Mouse (Mus musculus) embryonic facial prominence, embryonic 15.5 days (tissue): ENCODE data around the gene Adcy5. TPM values are rescaled to one million over a fixed set of nuclear protein-coding genes. Genes with fewer than 3 reads are reported as not detected.
A peak's percentile ranks its signal among the peaks of the same experiment; 100 is the strongest.

Experiments used
- ATAC-seq: fragments of 200-750 bp; cut with Nextera tagmentation; 2 replicates; pipeline ENCODE4 v1.8.0; 2017; ENCODE audit warnings: low read depth, moderate TSS enrichment; ENCODE audit not compliant: insufficient number of reproducible peaks, low FRiP score, low TSS enrichment
- H3K27ac ChIP-seq: fragments of 300-500 bp; sonication (generic); replicated peaks from 2 replicates; pipeline ENCODE4 v1.5.1; 2015; ENCODE audit warnings: mild to moderate bottlenecking, inconsistent platforms
- H3K27me3 ChIP-seq: fragments of 300-500 bp; sonication (generic); 2 replicates; pipeline ENCODE4 v1.6.1; 2015; ENCODE audit warnings: inconsistent platforms
- H3K36me3 ChIP-seq: fragments of 300-500 bp; sonication (generic); 2 replicates; pipeline ENCODE4 v1.6.1; 2015; ENCODE audit warnings: mild to moderate bottlenecking, inconsistent platforms
- H3K4me1 ChIP-seq: fragments of 300-500 bp; sonication (generic); 2 replicates; pipeline ENCODE4 v1.6.1; 2015; ENCODE audit warnings: inconsistent platforms
- H3K4me2 ChIP-seq: fragments of 300-500 bp; sonication (generic); replicated peaks from 2 replicates; pipeline ENCODE4 v1.6.1; 2015; ENCODE audit warnings: mild to moderate bottlenecking, inconsistent platforms
- H3K4me3 ChIP-seq: fragments of 300-500 bp; sonication (generic); replicated peaks from 2 replicates; pipeline ENCODE4 v1.5.1; 2015; ENCODE audit warnings: mild to moderate bottlenecking, inconsistent platforms
- H3K9ac ChIP-seq: fragments of 300-500 bp; sonication (generic); 2 replicates; pipeline ENCODE4 v1.6.1; 2015; ENCODE audit warnings: inconsistent platforms
- H3K9me3 ChIP-seq: fragments of 300-500 bp; sonication (generic); replicated peaks from 2 replicates; pipeline ENCODE4 v1.6.1; 2016; ENCODE audit warnings: inconsistent platforms
- WGBS: fragments of 180-500 bp; shearing (Covaris S2); methylation state at CpG from one replicate; pipeline ENCODE4 v1.1.7; 2015; 5-methylcytosine and 5-hydroxymethylcytosine counted together
- polyA plus RNA-seq: library from polyadenylated mRNA; unstranded; fragments of >200 nt; fragmentation: Nextera tagmentation; extraction: Ambion mirVana; gene quantifications from 2 replicates; pipeline ENCODE4 v1.2.1, GENCODE M21; 2015

Gene Adcy5
- polyA plus RNA-seq, 1 experiment from 2014 or later: 3.3 TPM

DNA sequence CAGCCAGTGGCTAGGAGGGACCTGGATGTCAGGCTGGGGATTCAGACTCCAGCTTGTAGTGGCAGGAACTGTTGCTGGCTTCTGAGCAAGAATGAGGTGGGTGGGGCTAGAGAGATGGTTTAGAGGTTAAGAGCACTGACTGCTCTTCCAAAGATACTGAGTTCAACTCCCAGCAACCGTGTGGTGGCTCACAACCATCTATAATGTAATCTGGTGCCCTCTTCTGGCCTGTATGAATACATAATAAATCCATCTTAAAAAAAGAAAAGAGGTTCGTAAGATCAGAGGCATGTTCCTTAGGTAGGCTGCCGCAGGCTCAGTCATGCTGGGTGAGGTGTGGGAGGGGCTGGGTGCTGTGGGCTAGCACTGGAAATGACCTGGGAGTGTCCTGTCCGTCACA is 116.9 kb downstream of the Adcy5 start:
- peaks cover 12% of the 10 kb centered on the region for H3K4me1 ChIP-seq
- H3K27ac ChIP-seq: no peak overlapping the region
- H3K4me3 ChIP-seq: no peak overlapping the region
- ATAC-seq: no peak
- no peak overlapping the region for H3K9ac ChIP-seq
- no peak overlapping the region for H3K4me2 ChIP-seq
- no peaks in the 10 kb centered on the region for H3K36me3 ChIP-seq
- 32% methylated on average over 4 of the region's 4 CpGs for WGBS
- H3K27me3 ChIP-seq: no peaks in the 10 kb centered on the region; the same call in 1 of the 2 replicates
- no peaks in the 10 kb centered on the region for H3K9me3 ChIP-seq

- Histone ChIP-seq H3K9ac (no peak overlapping the region), H3K4me3 (no peak overlapping the region), H3K27me3 (no peaks in the 10 kb centered on the region; the same call in 1 of the 2 replicates), H3K9me3 (no peaks in the 10 kb centered on the region), H3K27ac (0 out of 2 replicates have a peak overlapping the region, but pooled peaks have one; percentile 1), H3K36me3 (no peaks in the 10 kb centered on the region), H3K4me2 (no peak overlapping the region), H3K4me1 (peaks cover 12% of the 10 kb centered on the region)
- no peak for ATAC-seq
- WGBS: 30% methylated on average over 4 of the region's 4 CpGs
Observed at GRCm38 (mm10) chr16:35272417-35272816, 117.7 kb downstream of the Adcy5 start.

DNA sequence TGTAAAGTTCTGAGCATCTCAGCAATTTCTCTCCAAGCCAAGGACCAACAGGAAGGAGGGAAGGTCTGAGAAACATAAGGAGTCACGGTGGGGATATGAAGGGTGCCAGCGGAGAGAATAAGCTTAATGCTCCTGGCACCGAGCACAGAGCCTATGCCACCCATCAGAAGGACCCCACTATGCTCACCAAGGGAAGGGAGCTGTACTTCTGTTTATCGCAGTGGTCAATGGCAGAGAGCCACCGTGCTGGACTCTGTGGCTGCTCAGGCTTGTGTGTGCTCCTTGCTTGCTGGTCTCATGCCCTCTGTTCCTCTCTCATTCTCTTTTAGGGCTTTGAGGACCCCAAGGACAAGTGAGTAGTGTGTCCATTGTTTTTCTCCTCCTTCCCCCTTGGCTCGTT is 123.5 kb downstream of the Adcy5 start:
- Histone ChIP-seq H3K4me2 (no peak overlapping the region), H3K36me3 (no peaks in the 10 kb centered on the region), H3K9ac (no peak overlapping the region), H3K9me3 (no peaks in the 10 kb centered on the region), H3K27ac (no peak overlapping the region), H3K27me3 (no peaks in the 10 kb centered on the region), H3K4me1 (peaks cover 6% of the 10 kb centered on the region), H3K4me3 (no peak overlapping the region)
- WGBS: 76% methylated on average over 6 of the region's 6 CpGs
- no peak for ATAC-seq

DNA sequence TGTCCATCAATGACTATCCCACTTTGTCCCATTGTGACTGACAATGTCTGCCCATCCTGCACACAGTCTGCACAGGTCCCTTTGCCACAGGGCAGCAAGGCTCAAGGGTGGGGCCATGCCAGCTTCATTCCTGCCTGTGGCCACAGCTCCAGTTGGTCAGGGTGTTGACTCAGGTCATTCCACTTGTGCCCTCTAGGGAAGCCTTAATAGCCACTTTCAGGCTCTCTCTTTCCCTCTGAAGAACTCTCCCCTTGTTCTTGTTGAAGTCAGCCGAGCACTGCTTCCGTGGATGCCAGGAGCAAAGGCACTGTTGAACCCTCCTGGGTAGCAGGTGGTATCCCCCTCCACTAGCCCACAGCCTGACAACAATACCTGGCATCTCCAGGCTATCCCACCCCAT is 127.8 kb downstream of the Adcy5 start:
- H3K9ac ChIP-seq: no peak overlapping the region
- no peak overlapping the region for H3K4me3 ChIP-seq
- H3K27me3 ChIP-seq: no peaks in the 10 kb centered on the region

DNA sequence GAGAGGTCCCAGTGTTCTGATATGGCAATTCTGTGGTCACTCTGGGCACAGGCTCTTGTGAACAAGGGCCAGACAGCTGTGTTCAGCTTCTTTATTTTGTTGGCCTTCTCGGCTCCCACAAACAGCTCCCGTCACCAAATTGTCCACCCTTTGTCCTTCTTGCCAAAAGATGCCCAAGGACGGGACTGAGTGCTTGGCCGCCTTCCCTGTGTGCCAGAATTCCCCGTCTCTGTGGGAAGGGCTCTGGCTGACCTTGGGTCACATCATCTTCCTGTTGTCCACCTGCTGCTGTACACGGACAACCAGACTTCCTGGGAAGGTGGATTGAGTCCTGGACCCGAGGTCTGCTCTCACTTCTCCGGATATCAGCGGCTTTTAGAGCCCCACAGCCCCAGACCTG is 131.1 kb downstream of the Adcy5 start:
- no peak overlapping the region for H3K9ac ChIP-seq
- no peak overlapping the region for H3K27ac ChIP-seq
- WGBS: 77% methylated on average over 9 of the region's 9 CpGs
- H3K4me2 ChIP-seq: no peak overlapping the region
- H3K4me3 ChIP-seq: no peak overlapping the region
- H3K9me3 ChIP-seq: no peaks in the 10 kb centered on the region
- no peak for ATAC-seq
- H3K27me3 ChIP-seq: no peaks in the 10 kb centered on the region
- no peaks in the 10 kb centered on the region; the same call in 1 of the 2 replicates for H3K36me3 ChIP-seq
- no peaks in the 10 kb centered on the region for H3K4me1 ChIP-seq

More for the DNA sequence above, 127.8 kb downstream of the Adcy5 start:
- H3K4me2 ChIP-seq: no peak overlapping the region
- WGBS: 88% methylated on average over 2 of the region's 2 CpGs
- no peaks in the 10 kb centered on the region; the same call in 1 of the 2 replicates for H3K36me3 ChIP-seq
- H3K27ac ChIP-seq: no peak overlapping the region
- no peaks in the 10 kb centered on the region for H3K9me3 ChIP-seq
- no peak for ATAC-seq
- H3K4me1 ChIP-seq: no peaks in the 10 kb centered on the region

DNA sequence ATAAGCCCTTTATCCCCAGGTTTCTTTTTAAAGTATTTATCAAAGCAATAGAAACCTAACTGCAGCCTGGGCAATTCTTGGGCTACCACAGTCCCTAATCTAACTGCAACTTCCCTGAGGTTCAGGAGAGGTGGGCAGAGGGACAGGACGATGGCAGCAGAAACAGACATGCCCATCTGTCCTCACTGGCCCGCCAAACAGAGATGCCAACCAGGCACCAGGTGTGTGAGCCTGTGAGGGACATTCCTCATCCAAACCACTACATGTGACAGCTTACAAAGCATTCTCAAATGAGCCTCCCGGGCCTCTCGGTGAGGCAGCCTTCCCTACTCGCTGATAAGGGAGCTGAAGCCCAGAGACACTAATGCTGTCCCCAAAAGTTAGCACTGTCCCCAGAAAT is 132.6 kb downstream of the Adcy5 start:
- no peak overlapping the region for H3K4me2 ChIP-seq
- whole genome bisulfite sequencing: 88% methylated on average over 5 of the region's 5 CpGs
- H3K27me3 ChIP-seq: no peaks in the 10 kb centered on the region
- H3K4me1 ChIP-seq: no peaks in the 10 kb centered on the region
- H3K9ac ChIP-seq: no peak overlapping the region
- H3K9me3 ChIP-seq: no peaks in the 10 kb centered on the region
- H3K27ac ChIP-seq: no peak overlapping the region
- ATAC-seq: no peak
- no peak overlapping the region for H3K4me3 ChIP-seq
- H3K36me3 ChIP-seq: no peaks in the 10 kb centered on the region; the same call in 1 of the 2 replicates

DNA sequence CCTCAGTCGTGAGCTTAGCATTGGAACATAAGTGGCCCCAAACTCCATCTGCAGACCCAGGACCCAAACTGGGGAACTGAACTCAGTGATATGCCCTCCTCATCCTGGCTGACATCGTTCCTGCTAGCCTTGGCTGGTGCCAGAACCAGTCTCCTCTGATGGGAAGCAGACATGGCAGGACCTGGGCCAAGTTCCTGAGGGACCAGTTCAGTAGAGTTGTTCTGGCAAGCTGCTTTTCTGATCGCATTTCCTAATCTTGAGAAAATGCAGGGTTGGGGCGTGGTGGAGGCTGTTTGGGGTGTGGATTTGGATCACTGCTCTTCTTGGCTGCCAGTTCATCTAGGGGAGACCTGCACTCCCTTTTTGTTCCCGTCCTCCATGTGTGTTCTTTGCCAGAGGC is 143.1 kb downstream of the Adcy5 start:
- WGBS: 62% methylated on average over 5 of the region's 5 CpGs
- H3K9me3 ChIP-seq: no peaks in the 10 kb centered on the region
- H3K4me3 ChIP-seq: no peak overlapping the region
- peaks cover 5% of the 10 kb centered on the region; the same call in 1 of the 2 replicates for H3K36me3 ChIP-seq
- H3K9ac ChIP-seq: no peak overlapping the region
- H3K27me3 ChIP-seq: no peaks in the 10 kb centered on the region
- H3K4me2 ChIP-seq: no peak overlapping the region
- no peak for ATAC-seq
- H3K4me1 ChIP-seq: peaks cover 5% of the 10 kb centered on the region; the same call in 1 of the 2 replicates
- H3K27ac ChIP-seq: no peak overlapping the region

GRCm38 (mm10) chr16:35300156-35300555 is 145.5 kb downstream of the Adcy5 start:
- no peak overlapping the region for H3K27ac ChIP-seq
- ATAC-seq: no peak
- no peak overlapping the region for H3K9ac ChIP-seq
- no peak overlapping the region for H3K4me2 ChIP-seq
- H3K4me3 ChIP-seq: no peak overlapping the region
- peaks cover 18% of the 10 kb centered on the region for H3K36me3 ChIP-seq
- H3K9me3 ChIP-seq: no peaks in the 10 kb centered on the region
- H3K27me3 ChIP-seq: no peaks in the 10 kb centered on the region
- 92% methylated on average over 6 of the region's 6 CpGs for WGBS
- peaks cover 5% of the 10 kb centered on the region; the same call in 1 of the 2 replicates for H3K4me1 ChIP-seq

GRCm38 (mm10) chr16:35302441-35303280 is 148.0 kb downstream of the Adcy5 start:
- Histone ChIP-seq H3K27me3 (no peaks in the 10 kb centered on the region), H3K9me3 (no peaks in the 10 kb centered on the region), H3K27ac (no peak overlapping the region), H3K4me3 (no peak overlapping the region), H3K36me3 (peaks cover 18% of the 10 kb centered on the region), H3K4me2 (no peak overlapping the region), H3K4me1 (peaks cover 3% of the 10 kb centered on the region; the same call in 1 of the 2 replicates), H3K9ac (no peak overlapping the region)
- no peak for ATAC-seq
- WGBS: 44% methylated on average over 7 of the region's 7 CpGs

- Histone ChIP-seq H3K27me3 (no peaks in the 10 kb centered on the region), H3K4me2 (no peak overlapping the region), H3K4me1 (no peaks in the 10 kb centered on the region), H3K36me3 (peaks cover 18% of the 10 kb centered on the region), H3K27ac (no peak overlapping the region), H3K4me3 (no peak overlapping the region), H3K9me3 (no peaks in the 10 kb centered on the region), H3K9ac (no peak overlapping the region)
- 89% methylated on average over 6 of the region's 6 CpGs for WGBS
- no peak for ATAC-seq
Observed at GRCm38 (mm10) chr16:35303721-35304120, 149.0 kb downstream of the Adcy5 start.

DNA sequence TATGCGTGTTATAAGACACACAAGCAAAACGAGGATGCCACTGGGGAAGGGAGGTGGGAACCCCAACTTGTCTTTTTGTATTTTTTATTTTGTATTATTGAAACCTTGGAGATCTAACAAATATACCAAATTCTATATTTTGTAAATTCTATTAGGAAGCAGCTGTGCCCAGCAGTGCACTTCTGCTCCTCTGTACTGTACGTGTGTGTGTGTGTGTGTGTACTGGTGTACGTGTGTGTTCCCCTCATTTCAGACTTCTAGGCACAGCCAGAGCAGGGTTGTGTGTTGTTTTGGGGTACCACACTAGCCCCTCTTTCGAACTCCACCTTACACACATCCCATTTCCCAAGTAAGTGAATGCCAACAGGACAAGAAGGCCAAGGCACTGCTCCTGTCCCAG is 149.7 kb downstream of the Adcy5 start:
- Histone ChIP-seq H3K4me2 (no peak overlapping the region), H3K4me1 (no peaks in the 10 kb centered on the region), H3K27ac (no peak overlapping the region), H3K9me3 (no peaks in the 10 kb centered on the region), H3K9ac (no peak overlapping the region), H3K4me3 (no peak overlapping the region), H3K27me3 (no peaks in the 10 kb centered on the region), H3K36me3 (peaks cover 15% of the 10 kb centered on the region)
- ATAC-seq: no peak
- WGBS: 84% methylated on average over 5 of the region's 5 CpGs

DNA sequence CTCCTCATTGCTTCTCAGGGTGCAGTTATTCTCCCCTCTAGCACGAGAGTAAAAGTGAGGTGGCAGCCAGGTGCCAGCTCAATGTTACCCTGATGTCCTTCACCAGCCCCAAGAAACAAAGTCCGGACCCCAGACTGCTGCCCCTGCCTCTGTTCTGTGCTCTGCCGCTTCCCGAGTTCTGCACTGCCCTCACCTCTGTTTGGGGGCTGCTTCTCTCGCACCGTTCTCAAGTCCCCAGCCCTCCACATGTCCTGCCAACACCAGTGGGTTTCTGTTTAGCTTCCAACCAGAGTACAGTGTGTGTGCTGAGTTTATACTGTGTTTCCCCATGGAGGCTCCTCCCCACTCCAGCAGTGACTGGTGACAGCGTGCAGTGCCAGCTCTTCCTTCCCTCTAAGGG is 150.5 kb downstream of the Adcy5 start:
- WGBS: 86% methylated on average over 7 of the region's 7 CpGs
- no peak overlapping the region for H3K9ac ChIP-seq
- H3K9me3 ChIP-seq: no peaks in the 10 kb centered on the region
- no peaks in the 10 kb centered on the region for H3K27me3 ChIP-seq
- no peaks in the 10 kb centered on the region for H3K4me1 ChIP-seq
- no peak for ATAC-seq
- H3K36me3 ChIP-seq: peaks cover 13% of the 10 kb centered on the region; the same call in 1 of the 2 replicates
- no peak overlapping the region for H3K27ac ChIP-seq
- no peak overlapping the region for H3K4me2 ChIP-seq
- H3K4me3 ChIP-seq: no peak overlapping the region
